Mouse (Mus musculus): ENCODE data around the gene Lrrc26. TPM values are rescaled to one million over a fixed set of nuclear protein-coding genes. Genes with fewer than 3 reads are reported as not detected.

The Lrrc26 gene
- polyA plus RNA-seq, 1 experiment from 2014 or later, result 1.9 TPM

- Histone ChIP-seq H3K27me3 (ENCODE audit: control insufficient read depth, insufficient read depth, low read length) (no peaks in the 10 kb centered on the region), H3K9ac (replicated peaks; ENCODE audit: low read depth, low read length) (peak within 1 kb of the TSS; percentile 81), H3K9me3 (ENCODE audit: control insufficient read depth, low read depth, low read length) (no peaks in the 10 kb centered on the region), H3K36me3 (ENCODE audit: control insufficient read depth, insufficient read depth, low read length) (peaks cover 27% of the 10 kb centered on the region), H3K4me2 (replicated peaks; ENCODE audit: low read depth, low read length) (peak within 1 kb of the TSS; percentile 95), H3K4me1 (ENCODE audit: control insufficient read depth, insufficient read depth, low read length) (peaks cover 15% of the 10 kb centered on the region), H3K27ac (ENCODE audit: low read length) (peak within 1 kb of the TSS; percentile 89), H3K4me3 (ENCODE audit: low read depth, low read length) (peak within 1 kb of the TSS; percentile 95)
- under 1% methylated on average over 76 of the region's 78 CpGs for WGBS
- peak; percentile 98 for ATAC-seq (ENCODE audit: insufficient number of reproducible peaks, insufficient read depth, low FRiP score, low read depth)
These were observed 42.8 kb downstream of the Lrrc26 start, which contains the start of gene Man1b1 for GRCm38 (mm10) chr2:25332286-25333160. TSS of gene Man1b1 (plus strand) at chr2:25332338.

GRCm38 (mm10) chr2:25333569-25333968 is 43.9 kb downstream of the Lrrc26 start:
- Histone ChIP-seq H3K27ac (ENCODE audit: low read length) (no peak overlapping the region), H3K36me3 (ENCODE audit: control insufficient read depth, insufficient read depth, low read length) (peaks cover 38% of the 10 kb centered on the region), H3K27me3 (ENCODE audit: control insufficient read depth, insufficient read depth, low read length) (no peaks in the 10 kb centered on the region), H3K9me3 (ENCODE audit: control insufficient read depth, low read depth, low read length) (no peaks in the 10 kb centered on the region), H3K4me2 (replicated peaks; ENCODE audit: low read depth, low read length) (peak overlapping the region; percentile 95), H3K4me1 (ENCODE audit: control insufficient read depth, insufficient read depth, low read length) (peaks cover 15% of the 10 kb centered on the region), H3K4me3 (ENCODE audit: low read depth, low read length) (peak overlapping the region; percentile 95), H3K9ac (replicated peaks; ENCODE audit: low read depth, low read length) (peak overlapping the region; percentile 81; the same call in 1 of the 2 replicates)
- ATAC-seq (ENCODE audit: insufficient number of reproducible peaks, insufficient read depth, low FRiP score, low read depth), result no peak
- WGBS, result 76% methylated on average over 2 of the region's 2 CpGs

DNA sequence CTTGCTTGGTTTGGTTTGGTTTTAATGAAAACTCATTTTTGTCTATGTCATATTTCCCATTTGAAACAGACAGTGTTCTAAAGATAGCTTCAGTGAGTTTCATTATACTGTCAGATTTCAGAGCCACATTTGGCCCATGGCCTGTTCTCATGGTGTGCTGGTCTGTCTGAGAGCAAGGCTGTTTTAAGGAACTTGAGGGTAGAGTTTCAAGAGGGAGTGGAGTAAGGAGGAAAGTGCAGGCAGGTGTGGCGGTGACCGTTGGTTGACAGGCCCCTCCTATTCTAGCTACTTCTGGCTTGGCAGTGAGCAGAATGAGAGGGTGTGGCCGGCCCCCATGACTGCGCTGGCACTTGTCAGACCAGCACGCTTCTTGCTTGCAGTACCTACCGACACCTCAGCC is 48.6 kb downstream of the Lrrc26 start:
- no peak for ATAC-seq (ENCODE audit: insufficient number of reproducible peaks, insufficient read depth, low FRiP score, low read depth)
- Histone ChIP-seq H3K4me1 (ENCODE audit: control insufficient read depth, insufficient read depth, low read length) (peaks cover 5% of the 10 kb centered on the region), H3K9ac (replicated peaks; ENCODE audit: low read depth, low read length) (no peak overlapping the region), H3K4me2 (replicated peaks; ENCODE audit: low read depth, low read length) (no peak overlapping the region), H3K27ac (ENCODE audit: low read length) (no peak overlapping the region), H3K27me3 (ENCODE audit: control insufficient read depth, insufficient read depth, low read length) (no peaks in the 10 kb centered on the region), H3K4me3 (ENCODE audit: low read depth, low read length) (no peak overlapping the region), H3K36me3 (ENCODE audit: control insufficient read depth, insufficient read depth, low read length) (peaks cover 62% of the 10 kb centered on the region), H3K9me3 (ENCODE audit: control insufficient read depth, low read depth, low read length) (no peaks in the 10 kb centered on the region)
- WGBS, result 88% methylated on average over 6 of the region's 6 CpGs

Other genes starting within 250 kb of the Lrrc26 start
- 59.5 and 60.3 TPM in 2 replicates for gene Nsmf, start 235.6 kb upstream of the Lrrc26 start, polyA plus RNA-seq (2014; fragmentation: Nextera tagmentation; extraction: Ambion mirVana)
- 0.26 and 0.53 TPM in 2 replicates for gene Entpd8, start 209.6 kb upstream of the Lrrc26 start, polyA plus RNA-seq (2014; fragmentation: Nextera tagmentation; extraction: Ambion mirVana)
- 2.3 and 5.0 TPM in 2 replicates for gene Noxa1, start 194.8 kb upstream of the Lrrc26 start, polyA plus RNA-seq (2014; fragmentation: Nextera tagmentation; extraction: Ambion mirVana)
- gene Nrarp, start 109.2 kb upstream of the Lrrc26 start, polyA plus RNA-seq (2014; fragmentation: Nextera tagmentation; extraction: Ambion mirVana), result 8.0 and 8.9 TPM in 2 replicates
- gene Tor4a, start 93.0 kb upstream of the Lrrc26 start, polyA plus RNA-seq (2014; fragmentation: Nextera tagmentation; extraction: Ambion mirVana), result 12.8 and 15.8 TPM in 2 replicates
- 102 TPM in 2 replicates for gene Nelfb, start 78.4 kb upstream of the Lrrc26 start, polyA plus RNA-seq (2014; fragmentation: Nextera tagmentation; extraction: Ambion mirVana)
- gene Stpg3, start 75.3 kb upstream of the Lrrc26 start, polyA plus RNA-seq (2014; fragmentation: Nextera tagmentation; extraction: Ambion mirVana), result not detected in 2 replicates
- not detected in 2 replicates for gene Fam166a, start 71.2 kb upstream of the Lrrc26 start, polyA plus RNA-seq (2014; fragmentation: Nextera tagmentation; extraction: Ambion mirVana)
- 512 and 519 TPM in 2 replicates for gene Tubb4b, start 65.2 kb upstream of the Lrrc26 start, polyA plus RNA-seq (2014; fragmentation: Nextera tagmentation; extraction: Ambion mirVana)
- 0.14 TPM in 1 of 2 replicates, not detected in the other for gene Slc34a3, start 55.6 kb upstream of the Lrrc26 start, polyA plus RNA-seq (2014; fragmentation: Nextera tagmentation; extraction: Ambion mirVana)
- not detected in 2 replicates for gene Rnf224, start 53.1 kb upstream of the Lrrc26 start, polyA plus RNA-seq (2014; fragmentation: Nextera tagmentation; extraction: Ambion mirVana)
- 10.9 and 11.9 TPM in 2 replicates for gene Rnf208, start 47.7 kb upstream of the Lrrc26 start, polyA plus RNA-seq (2014; fragmentation: Nextera tagmentation; extraction: Ambion mirVana)
- 0.49 and 1.0 TPM in 2 replicates for gene Cysrt1, start 47.5 kb upstream of the Lrrc26 start, polyA plus RNA-seq (2014; fragmentation: Nextera tagmentation; extraction: Ambion mirVana)
- gene AL732309.1, start 43.1 kb upstream of the Lrrc26 start, polyA plus RNA-seq (2014; fragmentation: Nextera tagmentation; extraction: Ambion mirVana), result 5.9 and 8.5 TPM in 2 replicates
- gene Tmem203, start 34.5 kb upstream of the Lrrc26 start, polyA plus RNA-seq (2014; fragmentation: Nextera tagmentation; extraction: Ambion mirVana), result 14.7 and 16.8 TPM in 2 replicates
- gene Tprn, start 27.3 kb upstream of the Lrrc26 start, polyA plus RNA-seq (2014; fragmentation: Nextera tagmentation; extraction: Ambion mirVana), result 6.2 and 8.5 TPM in 2 replicates
- 241 and 246 TPM in 2 replicates for gene Ssna1, start 17.5 kb upstream of the Lrrc26 start, polyA plus RNA-seq (2014; fragmentation: Nextera tagmentation; extraction: Ambion mirVana)
- gene Anapc2, start 17.4 kb upstream of the Lrrc26 start, polyA plus RNA-seq (2014; fragmentation: Nextera tagmentation; extraction: Ambion mirVana), result 108 and 116 TPM in 2 replicates
- gene Tmem210, start 1.8 kb upstream of the Lrrc26 start, polyA plus RNA-seq (2014; fragmentation: Nextera tagmentation; extraction: Ambion mirVana), result not detected in 2 replicates
- gene Grin1, start 29.3 kb downstream of the Lrrc26 start, polyA plus RNA-seq (2014; fragmentation: Nextera tagmentation; extraction: Ambion mirVana), result 1.8 and 3.2 TPM in 2 replicates
- 98.7 and 111 TPM in 2 replicates for gene Man1b1, start 42.4 kb downstream of the Lrrc26 start, polyA plus RNA-seq (2014; fragmentation: Nextera tagmentation; extraction: Ambion mirVana)
- 16.8 and 19.5 TPM in 2 replicates for gene Dpp7, start 66.4 kb downstream of the Lrrc26 start, polyA plus RNA-seq (2014; fragmentation: Nextera tagmentation; extraction: Ambion mirVana)
- gene Uap1l1, start 75.8 kb downstream of the Lrrc26 start, polyA plus RNA-seq (2014; fragmentation: Nextera tagmentation; extraction: Ambion mirVana), result 21.9 and 27.2 TPM in 2 replicates
- gene Sapcd2, start 82.4 kb downstream of the Lrrc26 start, polyA plus RNA-seq (2014; fragmentation: Nextera tagmentation; extraction: Ambion mirVana), result 31.3 and 36.4 TPM in 2 replicates
- 8.0 and 9.0 TPM in 2 replicates for gene Entpd2, start 106.0 kb downstream of the Lrrc26 start, polyA plus RNA-seq (2014; fragmentation: Nextera tagmentation; extraction: Ambion mirVana)
- 48.3 and 53.7 TPM in 2 replicates for gene Npdc1, start 109.4 kb downstream of the Lrrc26 start, polyA plus RNA-seq (2014; fragmentation: Nextera tagmentation; extraction: Ambion mirVana)
- 0.12 TPM in 1 of 2 replicates, not detected in the other for gene Fut7, start 133.4 kb downstream of the Lrrc26 start, polyA plus RNA-seq (2014; fragmentation: Nextera tagmentation; extraction: Ambion mirVana)
- 5.4 and 6.4 TPM in 2 replicates for gene Abca2, start 138.8 kb downstream of the Lrrc26 start, polyA plus RNA-seq (2014; fragmentation: Nextera tagmentation; extraction: Ambion mirVana)
- gene Clic3, start 166.9 kb downstream of the Lrrc26 start, polyA plus RNA-seq (2014; fragmentation: Nextera tagmentation; extraction: Ambion mirVana), result 7.2 and 9.0 TPM in 2 replicates
- gene Paxx, start 171.2 kb downstream of the Lrrc26 start, polyA plus RNA-seq (2014; fragmentation: Nextera tagmentation; extraction: Ambion mirVana), result 30.3 and 34.2 TPM in 2 replicates
- gene Ptgds, start 180.1 kb downstream of the Lrrc26 start, polyA plus RNA-seq (2014; fragmentation: Nextera tagmentation; extraction: Ambion mirVana), result 5.3 and 6.4 TPM in 2 replicates
- gene Lcn12, start 204.0 kb downstream of the Lrrc26 start, polyA plus RNA-seq (2014; fragmentation: Nextera tagmentation; extraction: Ambion mirVana), result not detected in 2 replicates
- 77.5 and 79.3 TPM in 2 replicates for gene Fbxw5, start 210.8 kb downstream of the Lrrc26 start, polyA plus RNA-seq (2014; fragmentation: Nextera tagmentation; extraction: Ambion mirVana)
- 4.8 and 7.4 TPM in 2 replicates for gene C8g, start 211.8 kb downstream of the Lrrc26 start, polyA plus RNA-seq (2014; fragmentation: Nextera tagmentation; extraction: Ambion mirVana)

Data from stomach, embryonic 14.5 days (tissue).